Mouse (Mus musculus): ENCODE data around the gene Gapdh. TPM values are rescaled to one million over a fixed set of nuclear protein-coding genes. Genes with fewer than 3 reads are reported as not detected.
A peak's percentile ranks its signal among the peaks of the same experiment; 100 is the strongest.

The Gapdh gene
- polyA plus RNA-seq, 1 experiment from 2014 or later = 1,103 TPM

DNA sequence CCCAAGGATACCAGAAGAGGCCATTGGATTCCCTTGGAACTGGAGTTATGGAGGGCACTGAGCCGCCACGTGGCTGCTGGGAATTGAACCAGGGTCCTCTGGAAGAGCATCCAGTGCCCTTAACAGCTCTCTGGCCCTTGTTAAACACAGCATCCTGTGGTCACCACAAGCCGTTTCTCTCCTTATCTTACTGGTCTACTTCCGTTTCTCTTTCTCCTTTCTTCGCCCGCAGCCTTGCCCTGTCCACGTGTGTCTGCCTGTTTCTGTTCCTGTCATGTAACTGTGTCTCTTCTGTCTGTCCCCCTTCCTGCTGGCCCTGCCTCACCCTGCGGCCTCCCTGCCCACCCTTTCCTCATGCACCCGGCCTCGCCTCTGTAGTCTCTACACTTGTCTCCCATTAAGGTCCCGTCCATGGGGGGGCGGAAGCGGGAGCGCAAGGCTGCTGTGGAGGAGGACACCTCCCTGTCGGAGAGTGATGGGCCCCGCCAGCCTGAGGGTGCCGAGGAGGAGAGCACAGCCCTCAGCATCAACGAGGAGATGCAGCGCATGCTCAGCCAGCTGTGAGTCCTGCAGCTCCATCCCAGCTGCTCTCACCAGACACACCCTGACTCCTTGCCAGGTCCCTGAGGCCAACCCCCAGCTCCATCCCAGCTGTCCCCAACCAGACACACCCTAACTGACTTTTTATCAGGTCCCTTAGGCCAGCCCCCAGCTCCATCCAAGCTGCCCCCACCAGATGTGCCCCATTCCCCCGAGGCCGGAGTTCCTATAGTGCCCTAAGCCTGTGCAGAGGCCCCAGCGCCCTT, 13.9 kb downstream of the Gapdh start:
- Histone ChIP-seq H3K9ac (ENCODE audit: low read length) (no peak overlapping the region), H3K4me2 (replicated peaks; ENCODE audit: low read depth) (no peak overlapping the region), H3K4me1 (replicated peaks; ENCODE audit: control insufficient read depth, insufficient read depth) (no peaks in the 10 kb centered on the region), H3K27ac (replicated peaks) (no peak overlapping the region), H3K36me3 (ENCODE audit: control insufficient read depth, insufficient read depth, low read length) (no peaks in the 10 kb centered on the region), H3K27me3 (ENCODE audit: control insufficient read depth, insufficient read depth, low read length) (no peaks in the 10 kb centered on the region), H3K9me3 (ENCODE audit: control insufficient read depth, low read length) (no peaks in the 10 kb centered on the region), H3K4me3 (ENCODE audit: low read depth, low read length) (no peak overlapping the region)
- 73% methylated on average over 22 of the region's 22 CpGs for WGBS
- TF ChIP-seq EP300 (optimal IDR thresholded peaks at IDR 0.05) (no peak), CTCF (IDR thresholded peaks at IDR 0.05; ENCODE audit: low read depth) (no peak)
- ATAC-seq (ENCODE audit: low FRiP score, low TSS enrichment) (peak; percentile 18; the same call in 1 of the 2 replicates), DNase-seq (ENCODE audit: low spot score) (no peak)

DNA sequence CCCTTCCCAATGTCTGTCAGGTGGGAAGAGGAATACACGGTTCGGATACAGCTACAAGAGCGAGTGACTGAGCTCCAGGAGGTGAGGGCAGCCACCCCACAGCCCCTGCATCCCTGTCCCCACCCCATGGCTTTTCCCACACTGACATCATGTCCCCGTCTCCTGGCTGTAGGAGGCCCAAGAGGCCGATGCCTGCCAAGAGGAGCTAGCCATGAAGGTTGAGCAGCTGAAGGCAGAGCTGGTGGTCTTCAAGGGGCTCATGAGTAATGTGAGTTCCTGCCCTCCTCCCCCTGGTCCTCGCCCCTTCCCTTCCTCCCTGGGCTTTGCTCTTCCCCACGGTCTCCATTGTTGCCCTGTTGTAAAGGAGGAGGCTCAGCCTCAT, 16.7 kb downstream of the Gapdh start:
- Histone ChIP-seq H3K4me1 (replicated peaks; ENCODE audit: control insufficient read depth, insufficient read depth) (no peaks in the 10 kb centered on the region), H3K4me2 (replicated peaks; ENCODE audit: low read depth) (no peak overlapping the region), H3K9me3 (ENCODE audit: control insufficient read depth, low read length) (no peaks in the 10 kb centered on the region), H3K9ac (ENCODE audit: low read length) (no peak overlapping the region), H3K27me3 (ENCODE audit: control insufficient read depth, insufficient read depth, low read length) (no peaks in the 10 kb centered on the region), H3K36me3 (ENCODE audit: control insufficient read depth, insufficient read depth, low read length) (no peaks in the 10 kb centered on the region), H3K4me3 (ENCODE audit: low read depth, low read length) (no peak overlapping the region), H3K27ac (replicated peaks) (peak overlapping the region; percentile 35)
- no peak for DNase-seq (ENCODE audit: low spot score)
- ATAC-seq (ENCODE audit: low FRiP score, low TSS enrichment) = no peak
- WGBS = 71% methylated on average over 6 of the region's 7 CpGs
- no peak for TF ChIP-seq EP300 (optimal IDR thresholded peaks at IDR 0.05)
- no peak for TF ChIP-seq CTCF (IDR thresholded peaks at IDR 0.05; ENCODE audit: low read depth)

DNA sequence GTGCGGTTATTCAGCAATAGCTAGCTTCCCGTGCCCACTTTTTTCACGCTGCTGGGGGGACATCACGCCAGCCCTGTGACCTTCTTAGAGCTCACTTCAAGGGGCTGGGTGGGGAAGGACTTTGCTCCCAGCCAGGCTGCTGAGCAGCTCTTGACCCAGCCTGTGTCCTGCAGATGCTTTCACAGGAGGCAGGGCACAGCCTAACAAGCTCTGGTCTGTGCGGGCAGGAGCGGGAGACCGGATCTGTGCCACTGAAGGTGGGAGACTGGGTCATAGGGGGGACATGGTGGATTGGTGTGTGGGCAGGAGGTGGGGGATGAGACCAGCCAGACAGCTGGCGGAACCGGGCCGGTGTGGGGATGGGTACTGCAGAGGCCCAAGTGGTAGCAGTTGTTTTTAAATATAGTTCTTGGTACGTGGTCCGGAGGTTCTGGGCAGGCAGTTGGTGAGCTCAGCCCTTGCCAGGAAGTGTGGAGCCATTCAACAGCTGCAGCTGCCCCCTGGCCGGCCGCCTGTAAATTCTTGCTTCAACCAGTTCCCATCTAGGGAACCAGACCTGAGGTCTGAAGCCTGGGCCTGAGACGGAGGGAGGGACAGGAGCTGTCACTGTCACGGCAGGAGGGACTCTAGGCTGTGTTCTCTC, 17.2 kb downstream of the Gapdh start:
- H3K27me3 ChIP-seq (ENCODE audit: control insufficient read depth, insufficient read depth, low read length) = no peaks in the 10 kb centered on the region
- no peak overlapping the region for H3K4me3 ChIP-seq (ENCODE audit: low read depth, low read length)
- no peak overlapping the region for H3K4me2 ChIP-seq (replicated peaks; ENCODE audit: low read depth)

DNA sequence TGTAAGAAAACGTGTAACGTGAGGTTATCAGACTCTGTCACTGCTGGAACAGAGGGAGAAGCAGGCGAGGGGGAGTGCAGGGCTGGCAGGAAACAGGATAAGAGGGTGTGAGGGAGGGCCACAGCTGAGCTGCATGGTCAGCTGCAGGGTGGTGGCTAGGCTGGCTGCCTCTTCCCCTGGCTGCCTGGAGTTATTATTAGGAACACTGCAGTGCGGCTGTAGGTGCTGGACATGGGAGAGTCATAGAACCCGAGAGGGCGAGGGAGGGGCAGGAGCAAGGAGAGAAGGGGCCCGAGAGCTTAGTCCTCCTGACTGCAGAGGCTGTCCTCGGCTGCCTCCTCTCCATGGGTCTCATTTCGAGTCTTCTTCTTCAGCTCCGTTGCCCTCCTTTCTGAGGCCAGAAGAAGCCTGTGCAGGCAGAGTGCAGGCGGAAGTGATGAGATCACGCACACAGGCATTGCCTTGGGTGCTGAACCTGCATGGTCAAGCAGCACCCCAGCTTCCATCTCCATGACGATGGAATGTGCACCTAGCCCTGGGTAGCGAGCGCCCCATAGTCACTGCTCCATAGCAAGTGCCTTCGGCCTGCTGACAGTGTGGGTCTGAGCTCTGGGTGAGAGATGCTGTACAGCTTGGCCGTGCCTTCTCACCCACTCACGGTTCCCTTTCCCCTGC, 17.9 kb downstream of the Gapdh start:
- no peaks in the 10 kb centered on the region for H3K4me1 ChIP-seq (replicated peaks; ENCODE audit: control insufficient read depth, insufficient read depth)
- ATAC-seq (ENCODE audit: low FRiP score, low TSS enrichment) (no peak), DNase-seq (ENCODE audit: low spot score) (no peak)
- peak overlapping the region; percentile 56; the same call in 1 of the 2 replicates for H3K27ac ChIP-seq (replicated peaks)
- H3K9me3 ChIP-seq (ENCODE audit: control insufficient read depth, low read length) = no peaks in the 10 kb centered on the region
- 56% methylated on average over 18 of the region's 18 CpGs for WGBS
- TF ChIP-seq CTCF (IDR thresholded peaks at IDR 0.05; ENCODE audit: low read depth) = no peak
- TF ChIP-seq EP300 (optimal IDR thresholded peaks at IDR 0.05) = no peak
- no peaks in the 10 kb centered on the region for H3K27me3 ChIP-seq (ENCODE audit: control insufficient read depth, insufficient read depth, low read length)
- H3K4me2 ChIP-seq (replicated peaks; ENCODE audit: low read depth) = no peak overlapping the region
- H3K9ac ChIP-seq (ENCODE audit: low read length) = 0 out of 2 replicates have a peak overlapping the region, but pooled peaks have one; percentile 4
- H3K4me3 ChIP-seq (ENCODE audit: low read depth, low read length) = no peak overlapping the region
- no peaks in the 10 kb centered on the region for H3K36me3 ChIP-seq (ENCODE audit: control insufficient read depth, insufficient read depth, low read length)

More for the DNA sequence above, 17.2 kb downstream of the Gapdh start:
- H3K36me3 ChIP-seq (ENCODE audit: control insufficient read depth, insufficient read depth, low read length) = no peaks in the 10 kb centered on the region
- H3K9ac ChIP-seq (ENCODE audit: low read length) = no peak overlapping the region
- ATAC-seq (ENCODE audit: low FRiP score, low TSS enrichment) (no peak), DNase-seq (ENCODE audit: low spot score) (no peak)
- peak overlapping the region; percentile 56 for H3K27ac ChIP-seq (replicated peaks)
- no peaks in the 10 kb centered on the region for H3K9me3 ChIP-seq (ENCODE audit: control insufficient read depth, low read length)
- TF ChIP-seq CTCF (IDR thresholded peaks at IDR 0.05; ENCODE audit: low read depth) (no peak), EP300 (optimal IDR thresholded peaks at IDR 0.05) (no peak)
- 73% methylated on average over 16 of the region's 16 CpGs for WGBS
- no peaks in the 10 kb centered on the region for H3K4me1 ChIP-seq (replicated peaks; ENCODE audit: control insufficient read depth, insufficient read depth)

- no peaks in the 10 kb centered on the region for H3K36me3 ChIP-seq (ENCODE audit: control insufficient read depth, insufficient read depth, low read length)
- no peaks in the 10 kb centered on the region for H3K27me3 ChIP-seq (ENCODE audit: control insufficient read depth, insufficient read depth, low read length)
- H3K9ac ChIP-seq (ENCODE audit: low read length) = 0 out of 2 replicates have a peak overlapping the region, but pooled peaks have one; percentile 8
- H3K4me3 ChIP-seq (ENCODE audit: low read depth, low read length) = no peak overlapping the region
- TF ChIP-seq EP300 (optimal IDR thresholded peaks at IDR 0.05) (no peak), CTCF (IDR thresholded peaks at IDR 0.05; ENCODE audit: low read depth) (no peak)
- H3K9me3 ChIP-seq (ENCODE audit: control insufficient read depth, low read length) = no peaks in the 10 kb centered on the region
- 55% methylated on average over 10 of the region's 10 CpGs for WGBS
- no peak overlapping the region for H3K4me2 ChIP-seq (replicated peaks; ENCODE audit: low read depth)
- no peaks in the 10 kb centered on the region for H3K4me1 ChIP-seq (replicated peaks; ENCODE audit: control insufficient read depth, insufficient read depth)
- ATAC-seq (ENCODE audit: low FRiP score, low TSS enrichment) (no peak), DNase-seq (ENCODE audit: low spot score) (no peak)
- H3K27ac ChIP-seq (replicated peaks) = no peak overlapping the region
Measured at GRCm38 (mm10) chr6:125147329-125147728, 18.9 kb downstream of the Gapdh start.

All from stomach, postnatal 0 days (tissue).